Mouse (Mus musculus) left cerebral cortex, adult 2 months (tissue): Measurements from ENCODE around the gene Spink8. TPM values are rescaled to one million over a fixed set of nuclear protein-coding genes. Genes with fewer than 3 reads are reported as not detected.

Source experiments
- DNase-seq, 2 experiments: peaks; one replicate each; pipeline ENCODE4 v3.0.0; 2021 to 2022; ENCODE audit warnings: low spot score in 2 of 2, mixed read lengths in 1 of 2; ENCODE audit errors: extremely low spot score in 1 of 2
- H3K27ac ChIP-seq: fragments of 200-600 bp; 2 replicates; pipeline ENCODE4 v1.8.1; 2022
- H3K4me3 ChIP-seq: fragments of 200-600 bp; 2 replicates; pipeline ENCODE4 v1.8.1; 2022
- CTCF ChIP-seq: fragments of 200-600 bp; IDR thresholded peaks from 2 replicates; pipeline ENCODE4 v1.8.1; 2022; ENCODE audit warnings: antibody characterized with exemption, mild to moderate bottlenecking, moderate library complexity
- intact Hi-C: fragments of 180-260 bp; cut with DNase I; formaldehyde crosslinking; loops from one replicate; pipeline ENCODE4 v1.15.1; 2025
- total RNA-seq, 2 experiments: library from RNA; stranded (reverse); gene quantifications; 2 replicates each; pipeline ENCODE4 v1.2.3; 2021

Spink8 gene
- total RNA-seq, 2 experiments from 2014 or later = 2.6 to 3.4 TPM

GRCm38 (mm10) chr9:109826181-109826580 lies 14.1 kb downstream of the Spink8 start:
- Histone ChIP-seq H3K4me3 (no peak overlapping the region), H3K27ac (no peak overlapping the region)
- intact Hi-C loops = no loop called here
- no peak for TF ChIP-seq CTCF
- no peak for DNase-seq

GRCm38 (mm10) chr9:109832391-109833087 lies 20.5 kb downstream of the Spink8 start, which contains the start of gene Nme6:
Gene Nme6, plus strand, starts transcription at chr9:109832749.
- peak; percentile 81 for TF ChIP-seq CTCF
- peak within 1 kb of the TSS; percentile 93 for H3K27ac ChIP-seq
- peak within 1 kb of the TSS; percentile 64 for H3K4me3 ChIP-seq
- peak; percentile 81 to 84 for DNase-seq
- intact Hi-C loops = loop anchor here (5.0 to 10.0 kb wide), 3 partner anchors 708 to 830 kb away; no protein-coding TSS in a partner anchor

GRCm38 (mm10) chr9:109833088-109833412 lies 21.0 kb downstream of the Spink8 start:
- no peak for DNase-seq
- H3K27ac ChIP-seq = peak overlapping the region; percentile 93
- intact Hi-C loops = loop anchor here (5.0 to 10.0 kb wide), 3 partner anchors 708 to 831 kb away; no protein-coding TSS in a partner anchor
- no peak for TF ChIP-seq CTCF
- H3K4me3 ChIP-seq = peak overlapping the region; percentile 64

GRCm38 (mm10) chr9:109849312-109849758 lies 37.3 kb downstream of the Spink8 start, which contains the start of gene Camp:
Gene Camp, minus strand, starts transcription at chr9:109849617.
- no peak for DNase-seq
- intact Hi-C loops = no loop called here
- H3K4me3 ChIP-seq = no peak within 1 kb of the TSS
- no peak within 1 kb of the TSS for H3K27ac ChIP-seq
- no peak for TF ChIP-seq CTCF

- no peak overlapping the region for H3K4me3 ChIP-seq
- DNase-seq = no peak
- intact Hi-C loops = no loop called here
- no peak for TF ChIP-seq CTCF
- H3K27ac ChIP-seq = no peak overlapping the region
Measured at GRCm38 (mm10) chr9:109850099-109850498, 38.0 kb downstream of the Spink8 start.

GRCm38 (mm10) chr9:109854341-109854740 lies 42.3 kb downstream of the Spink8 start:
- TF ChIP-seq CTCF = no peak

GRCm38 (mm10) chr9:109855947-109856346 lies 43.9 kb downstream of the Spink8 start:
- no peak overlapping the region for H3K4me3 ChIP-seq
- no peak overlapping the region for H3K27ac ChIP-seq
- DNase-seq = no peak
- intact Hi-C loops = no loop called here
- TF ChIP-seq CTCF = no peak

More at GRCm38 (mm10) chr9:109854341-109854740, 42.3 kb downstream of the Spink8 start:
- Histone ChIP-seq H3K27ac (no peak overlapping the region), H3K4me3 (no peak overlapping the region)
- intact Hi-C loops = no loop called here
- no peak for DNase-seq

GRCm38 (mm10) chr9:109862397-109863044 lies 50.4 kb downstream of the Spink8 start:
- intact Hi-C loops = loop anchor here (10.0 kb wide), 2 partner anchors 738 to 868 kb away; partner anchors contain the start of gene Pfkfb4
- peak; percentile 96 for TF ChIP-seq CTCF
- Histone ChIP-seq H3K27ac (no peak overlapping the region), H3K4me3 (no peak overlapping the region)
- DNase-seq = peak; percentile 71 to 81

- H3K4me3 ChIP-seq = no peak overlapping the region
- no peak for DNase-seq
- H3K27ac ChIP-seq = no peak overlapping the region
- no peak for TF ChIP-seq CTCF
- intact Hi-C loops = loop anchor here (10.0 kb wide), 2 partner anchors 738 to 868 kb away; partner anchors contain the start of gene Pfkfb4
Measured at GRCm38 (mm10) chr9:109863085-109863484, 51.0 kb downstream of the Spink8 start.

- Histone ChIP-seq H3K4me3 (no peak overlapping the region), H3K27ac (no peak overlapping the region)
- intact Hi-C loops = loop anchor here (10.0 kb wide), 2 partner anchors 741 to 871 kb away; partner anchors contain the start of gene Pfkfb4
- no peak for TF ChIP-seq CTCF
- no peak for DNase-seq
Measured at GRCm38 (mm10) chr9:109866218-109866617, 54.1 kb downstream of the Spink8 start.

- TF ChIP-seq CTCF = no peak
- intact Hi-C loops = no loop called here
- Histone ChIP-seq H3K27ac (no peak overlapping the region), H3K4me3 (no peak overlapping the region)
- no peak for DNase-seq
Measured at GRCm38 (mm10) chr9:109870983-109871572, 59.0 kb downstream of the Spink8 start.
